Mouse (Mus musculus) stomach, embryonic 14.5 days (tissue): ENCODE measurements around the gene Stard9. TPM values are rescaled to one million over a fixed set of nuclear protein-coding genes. Genes with fewer than 3 reads are reported as not detected.

Experiments
- ATAC-seq: fragments of 200-750 bp; cut with Nextera tagmentation; 2 replicates; pipeline ENCODE4 v1.8.0; 2017; ENCODE audit warnings: low read depth, moderate TSS enrichment; ENCODE audit not compliant: insufficient number of reproducible peaks, insufficient read depth, low FRiP score
- H3K27ac ChIP-seq: fragments of 300-500 bp; sonication (generic); 2 replicates; pipeline ENCODE4 v1.5.1; 2014; ENCODE audit warnings: mild to moderate bottlenecking, low read length, moderate library complexity, mixed read lengths
- H3K27me3 ChIP-seq: fragments of 300-500 bp; sonication (generic); 2 replicates; pipeline ENCODE4 v1.6.1; 2014; ENCODE audit warnings: low read length, control low read depth, mixed read lengths; ENCODE audit not compliant: control insufficient read depth, insufficient read depth
- H3K36me3 ChIP-seq: fragments of 300-500 bp; sonication (generic); 2 replicates; pipeline ENCODE4 v1.6.1; 2014; ENCODE audit warnings: mild to moderate bottlenecking, control low read depth, low read length, moderate library complexity, mixed read lengths; ENCODE audit not compliant: control insufficient read depth, insufficient read depth
- H3K4me1 ChIP-seq: fragments of 300-500 bp; sonication (generic); 2 replicates; pipeline ENCODE4 v1.6.1; 2014; ENCODE audit warnings: low read length, control low read depth, mixed read lengths; ENCODE audit not compliant: control insufficient read depth, insufficient read depth
- H3K4me2 ChIP-seq: fragments of 300-500 bp; sonication (generic); replicated peaks from 2 replicates; pipeline ENCODE4 v1.6.1; 2014; ENCODE audit warnings: low read depth, low read length, control low read depth
- H3K4me3 ChIP-seq: fragments of 300-500 bp; sonication (generic); 2 replicates; pipeline ENCODE4 v1.5.1; 2014; ENCODE audit warnings: low read depth, low read length, control low read depth
- H3K9ac ChIP-seq: fragments of 300-500 bp; sonication (generic); replicated peaks from 2 replicates; pipeline ENCODE4 v1.6.1; 2014; ENCODE audit warnings: low read depth, mild to moderate bottlenecking, control low read depth, low read length, moderate library complexity, mixed read lengths
- H3K9me3 ChIP-seq: fragments of 300-500 bp; sonication (generic); 2 replicates; pipeline ENCODE4 v1.6.1; 2016; ENCODE audit warnings: low read depth, low read length, control low read depth; ENCODE audit not compliant: control insufficient read depth
- WGBS: fragments of 180-500 bp; shearing (Covaris S2); extraction: QIAGEN DNeasy Blood & Tissue Kit; methylation state at CpG from one replicate; pipeline ENCODE4 v1.1.7; 2014; 5-methylcytosine and 5-hydroxymethylcytosine counted together
- polyA plus RNA-seq: library from polyadenylated mRNA; unstranded; fragments of >200 nt; fragmentation: Nextera tagmentation; extraction: Ambion mirVana; gene quantifications from 2 replicates; pipeline ENCODE4 v1.2.1, GENCODE M21; 2014

The Stard9 gene
- polyA plus RNA-seq, 1 experiment from 2014 or later: 10.5 TPM

GRCm38 (mm10) chr2:120723621-120724020 lies 94.7 kb downstream of the Stard9 start:
- WGBS: 79% methylated on average over 4 of the region's 4 CpGs
- no peaks in the 10 kb centered on the region for H3K4me1 ChIP-seq
- peaks cover 93% of the 10 kb centered on the region for H3K36me3 ChIP-seq
- H3K4me3 ChIP-seq: no peak overlapping the region
- ATAC-seq: no peak
- no peaks in the 10 kb centered on the region for H3K27me3 ChIP-seq
- H3K27ac ChIP-seq: no peak overlapping the region
- H3K9me3 ChIP-seq: no peaks in the 10 kb centered on the region
- no peak overlapping the region for H3K4me2 ChIP-seq
- no peak overlapping the region for H3K9ac ChIP-seq

GRCm38 (mm10) chr2:120724176-120724575 lies 95.3 kb downstream of the Stard9 start:
- Histone ChIP-seq H3K27me3 (no peaks in the 10 kb centered on the region), H3K4me2 (no peak overlapping the region), H3K4me3 (no peak overlapping the region), H3K9ac (no peak overlapping the region), H3K4me1 (peaks cover 2% of the 10 kb centered on the region; the same call in 1 of the 2 replicates), H3K27ac (no peak overlapping the region), H3K9me3 (no peaks in the 10 kb centered on the region), H3K36me3 (peaks cover 87% of the 10 kb centered on the region)
- WGBS: 82% methylated on average over 6 of the region's 6 CpGs
- ATAC-seq: no peak

GRCm38 (mm10) chr2:120729775-120730585 lies 101.1 kb downstream of the Stard9 start:
- WGBS: 5% methylated on average over 23 of the region's 23 CpGs
- Histone ChIP-seq H3K9me3 (no peaks in the 10 kb centered on the region), H3K4me1 (peaks cover 12% of the 10 kb centered on the region; the same call in 1 of the 2 replicates), H3K36me3 (peaks cover 32% of the 10 kb centered on the region), H3K27ac (no peak overlapping the region), H3K4me2 (peak overlapping the region; percentile 94), H3K9ac (peak overlapping the region; percentile 85), H3K4me3 (peak overlapping the region; percentile 96), H3K27me3 (no peaks in the 10 kb centered on the region)
- no peak for ATAC-seq

- Histone ChIP-seq H3K4me1 (peaks cover 12% of the 10 kb centered on the region; the same call in 1 of the 2 replicates), H3K9me3 (no peaks in the 10 kb centered on the region), H3K27me3 (no peaks in the 10 kb centered on the region), H3K4me3 (peak overlapping the region; percentile 96), H3K36me3 (peaks cover 25% of the 10 kb centered on the region), H3K9ac (peak overlapping the region; percentile 85), H3K27ac (peak overlapping the region; percentile 94), H3K4me2 (peak overlapping the region; percentile 94)
- WGBS: 0% methylated on average over 48 of the region's 50 CpGs
- peak; percentile 11 for ATAC-seq
These were observed 101.8 kb downstream of the Stard9 start for GRCm38 (mm10) chr2:120730639-120731166.

GRCm38 (mm10) chr2:120731167-120731862 lies 102.4 kb downstream of the Stard9 start:
- peak overlapping the region; percentile 94 for H3K27ac ChIP-seq
- ATAC-seq: peak; percentile 98
- under 1% methylated on average over 58 of the region's 61 CpGs for WGBS
- no peaks in the 10 kb centered on the region for H3K27me3 ChIP-seq
- peak overlapping the region; percentile 96 for H3K4me3 ChIP-seq
- H3K36me3 ChIP-seq: peaks cover 19% of the 10 kb centered on the region
- H3K9me3 ChIP-seq: no peaks in the 10 kb centered on the region
- H3K9ac ChIP-seq: peak overlapping the region; percentile 85
- H3K4me1 ChIP-seq: peaks cover 12% of the 10 kb centered on the region; the same call in 1 of the 2 replicates
- peak overlapping the region; percentile 94 for H3K4me2 ChIP-seq

GRCm38 (mm10) chr2:120731877-120732530 lies 103.1 kb downstream of the Stard9 start:
- Histone ChIP-seq H3K9me3 (no peaks in the 10 kb centered on the region), H3K36me3 (peaks cover 12% of the 10 kb centered on the region), H3K4me3 (peak overlapping the region; percentile 96), H3K9ac (no peak overlapping the region), H3K27ac (peak overlapping the region; percentile 94), H3K4me2 (peak overlapping the region; percentile 94), H3K27me3 (no peaks in the 10 kb centered on the region), H3K4me1 (peaks cover 12% of the 10 kb centered on the region; the same call in 1 of the 2 replicates)
- ATAC-seq: no peak
- 31% methylated on average over 7 of the region's 7 CpGs for WGBS

GRCm38 (mm10) chr2:120745496-120745895 lies 116.6 kb downstream of the Stard9 start:
- H3K9ac ChIP-seq: no peak overlapping the region
- H3K4me1 ChIP-seq: no peaks in the 10 kb centered on the region
- no peak overlapping the region for H3K4me2 ChIP-seq
- no peaks in the 10 kb centered on the region for H3K9me3 ChIP-seq
- H3K36me3 ChIP-seq: peaks cover 12% of the 10 kb centered on the region; the same call in 1 of the 2 replicates
- H3K27me3 ChIP-seq: no peaks in the 10 kb centered on the region
- no peak for ATAC-seq
- H3K4me3 ChIP-seq: no peak overlapping the region
- no peak overlapping the region for H3K27ac ChIP-seq
- 94% methylated on average over 1 of the region's 1 CpGs for WGBS

- WGBS: 96% methylated on average over 2 of the region's 2 CpGs
- Histone ChIP-seq H3K9ac (no peak overlapping the region), H3K36me3 (peaks cover 12% of the 10 kb centered on the region; the same call in 1 of the 2 replicates), H3K9me3 (no peaks in the 10 kb centered on the region), H3K27ac (no peak overlapping the region), H3K4me1 (no peaks in the 10 kb centered on the region), H3K4me3 (no peak overlapping the region), H3K4me2 (no peak overlapping the region), H3K27me3 (no peaks in the 10 kb centered on the region)
- no peak for ATAC-seq
These were observed 119.1 kb downstream of the Stard9 start for GRCm38 (mm10) chr2:120748041-120748440.
